Mouse (Mus musculus) layer of hippocampus, adult 2 months (tissue): ENCODE results near the gene Arhgap24. TPM values are rescaled to one million over a fixed set of nuclear protein-coding genes. Genes with fewer than 3 reads are reported as not detected.
A peak's percentile ranks its signal among the peaks of the same experiment; 100 is the strongest.

Source experiments
- DNase-seq, 2 experiments: peaks; one replicate each; pipeline ENCODE4 v3.0.0; 2022; ENCODE audit warnings: low spot score in 2 of 2
- H3K27ac ChIP-seq: fragments of 200-600 bp; 2 replicates; pipeline ENCODE4 v1.8.1; 2022
- H3K4me3 ChIP-seq: fragments of 200-600 bp; 2 replicates; pipeline ENCODE4 v1.8.1; 2022; ENCODE audit warnings: mild to moderate bottlenecking
- CTCF ChIP-seq: fragments of 200-600 bp; conservative IDR thresholded peaks from 2 replicates; pipeline ENCODE4 v1.8.1; 2022; ENCODE audit warnings: antibody characterized with exemption, mild to moderate bottlenecking, moderate library complexity
- total RNA-seq, 2 experiments: library from RNA; stranded (reverse); gene quantifications; 2 replicates each; pipeline ENCODE4 v1.2.3; 2021

Gene Arhgap24
- total RNA-seq, 2 experiments from 2014 or later: 4.8 to 5.3 TPM

- no peak for TF ChIP-seq CTCF
- H3K27ac ChIP-seq: no peak overlapping the region
- DNase-seq: no peak
- no peak overlapping the region for H3K4me3 ChIP-seq
Measured at GRCm38 (mm10) chr5:102468292-102468691, 12.9 kb upstream of the Arhgap24 start.

GRCm38 (mm10) chr5:102470284-102470683 lies 10.9 kb upstream of the Arhgap24 start:
- Histone ChIP-seq H3K27ac (no peak overlapping the region), H3K4me3 (no peak overlapping the region)
- no peak for DNase-seq
- TF ChIP-seq CTCF: no peak

- Histone ChIP-seq H3K4me3 (no peak overlapping the region), H3K27ac (no peak overlapping the region)
- TF ChIP-seq CTCF: no peak
- DNase-seq: no peak
Measured at GRCm38 (mm10) chr5:102478076-102478475, 3.1 kb upstream of the Arhgap24 start.

- no peak for TF ChIP-seq CTCF
- Histone ChIP-seq H3K27ac (no peak overlapping the region), H3K4me3 (no peak overlapping the region)
- DNase-seq: no peak
Measured at GRCm38 (mm10) chr5:102483285-102483975, 2.2 kb downstream of the Arhgap24 start.

GRCm38 (mm10) chr5:102491554-102491953 lies 10.4 kb downstream of the Arhgap24 start:
- Histone ChIP-seq H3K4me3 (no peak overlapping the region), H3K27ac (no peak overlapping the region)
- DNase-seq: no peak
- no peak for TF ChIP-seq CTCF

GRCm38 (mm10) chr5:102492152-102492551 lies 11.0 kb downstream of the Arhgap24 start:
- H3K27ac ChIP-seq: no peak overlapping the region
- TF ChIP-seq CTCF: no peak
- H3K4me3 ChIP-seq: no peak overlapping the region
- DNase-seq: no peak

- Histone ChIP-seq H3K4me3 (no peak overlapping the region), H3K27ac (no peak overlapping the region)
- DNase-seq: no peak
- no peak for TF ChIP-seq CTCF
Measured at GRCm38 (mm10) chr5:102494827-102495226, 13.6 kb downstream of the Arhgap24 start.

GRCm38 (mm10) chr5:102497205-102497604 lies 16.0 kb downstream of the Arhgap24 start:
- H3K27ac ChIP-seq: no peak overlapping the region
- no peak for TF ChIP-seq CTCF
- no peak for DNase-seq
- no peak overlapping the region for H3K4me3 ChIP-seq

- no peak for DNase-seq
- TF ChIP-seq CTCF: no peak
- no peak overlapping the region for H3K27ac ChIP-seq
- H3K4me3 ChIP-seq: no peak overlapping the region
Measured at GRCm38 (mm10) chr5:102498747-102499146, 17.6 kb downstream of the Arhgap24 start.

- no peak for TF ChIP-seq CTCF
- DNase-seq: no peak
- H3K4me3 ChIP-seq: no peak overlapping the region
- no peak overlapping the region for H3K27ac ChIP-seq
Measured at GRCm38 (mm10) chr5:102502333-102502732, 21.1 kb downstream of the Arhgap24 start.

- H3K27ac ChIP-seq: no peak overlapping the region
- H3K4me3 ChIP-seq: no peak overlapping the region
- no peak for DNase-seq
- no peak for TF ChIP-seq CTCF
Measured at GRCm38 (mm10) chr5:102503066-102503465, 21.9 kb downstream of the Arhgap24 start.

- DNase-seq: no peak
- Histone ChIP-seq H3K4me3 (no peak overlapping the region), H3K27ac (no peak overlapping the region)
- TF ChIP-seq CTCF: no peak
Measured at GRCm38 (mm10) chr5:102503868-102504267, 22.7 kb downstream of the Arhgap24 start.

GRCm38 (mm10) chr5:102504557-102504956 lies 23.4 kb downstream of the Arhgap24 start:
- no peak for DNase-seq

GRCm38 (mm10) chr5:102508162-102508561 lies 27.0 kb downstream of the Arhgap24 start:
- DNase-seq: no peak
- no peak overlapping the region for H3K27ac ChIP-seq
- TF ChIP-seq CTCF: peak; percentile 11; the same call in 1 of the 2 replicates
- no peak overlapping the region for H3K4me3 ChIP-seq

More at GRCm38 (mm10) chr5:102504557-102504956, 23.4 kb downstream of the Arhgap24 start:
- H3K27ac ChIP-seq: no peak overlapping the region
- no peak for TF ChIP-seq CTCF
- no peak overlapping the region for H3K4me3 ChIP-seq
